Mouse (Mus musculus) urinary bladder, adult 2 months (tissue): Measurements from ENCODE around the gene Rhbdl3. TPM values are rescaled to one million over a fixed set of nuclear protein-coding genes. Genes with fewer than 3 reads are reported as not detected.
A peak's percentile ranks its signal among the peaks of the same experiment; 100 is the strongest.

ENCODE experiments used
- DNase-seq: peaks from one replicate; pipeline ENCODE4 v3.0.0; 2022; ENCODE audit warnings: low spot score
- polyA plus RNA-seq: library from polyadenylated mRNA; depleted of rRNA; stranded (reverse); fragments of >200 nt; gene quantifications from 2 replicates; pipeline ENCODE4 v1.2.3, GENCODE M21; 2012; rRNA removed

Gene Rhbdl3
- polyA plus RNA-seq: 2.3 and 3.0 TPM in 2 replicates

- DNase-seq: peak; percentile 52
Observed at GRCm38 (mm10) chr11:80300551-80301315, at the start of gene Rhbdl3. Rhbdl3 (plus strand) TSS chr11:80300912.

GRCm38 (mm10) chr11:80264137-80264536 is 36.6 kb upstream of the Rhbdl3 start:
- no peak for DNase-seq

GRCm38 (mm10) chr11:80271096-80271495 is 29.6 kb upstream of the Rhbdl3 start:
- no peak for DNase-seq

GRCm38 (mm10) chr11:80275011-80275410 is 25.7 kb upstream of the Rhbdl3 start:
- no peak for DNase-seq

- no peak for DNase-seq
Observed at GRCm38 (mm10) chr11:80278054-80278453, 22.7 kb upstream of the Rhbdl3 start.

GRCm38 (mm10) chr11:80283786-80284185 is 16.9 kb upstream of the Rhbdl3 start:
- no peak for DNase-seq

GRCm38 (mm10) chr11:80284641-80285040 is 16.1 kb upstream of the Rhbdl3 start:
- DNase-seq: no peak

- DNase-seq: no peak
Observed at GRCm38 (mm10) chr11:80287150-80287549, 13.6 kb upstream of the Rhbdl3 start.

GRCm38 (mm10) chr11:80289701-80290445 is 10.8 kb upstream of the Rhbdl3 start:
- no peak for DNase-seq

- no peak for DNase-seq
Observed at GRCm38 (mm10) chr11:80291004-80291403, 9.7 kb upstream of the Rhbdl3 start.

- no peak for DNase-seq
Observed at GRCm38 (mm10) chr11:80292463-80292862, 8.2 kb upstream of the Rhbdl3 start.

GRCm38 (mm10) chr11:80295066-80295465 is 5.6 kb upstream of the Rhbdl3 start:
- no peak for DNase-seq

- DNase-seq: no peak
Observed at GRCm38 (mm10) chr11:80295785-80296184, 4.9 kb upstream of the Rhbdl3 start.

GRCm38 (mm10) chr11:80299513-80300235 is 1.0 kb upstream of the Rhbdl3 start:
- no peak for DNase-seq

GRCm38 (mm10) chr11:80301316-80302045 is 769 bp downstream of the Rhbdl3 start:
- peak; percentile 30 for DNase-seq

GRCm38 (mm10) chr11:80302046-80302390 is 1.3 kb downstream of the Rhbdl3 start:
- DNase-seq: no peak

- no peak for DNase-seq
Observed at GRCm38 (mm10) chr11:80302536-80302935, 1.8 kb downstream of the Rhbdl3 start.

GRCm38 (mm10) chr11:80303746-80304145 is 3.0 kb downstream of the Rhbdl3 start:
- DNase-seq: no peak

- DNase-seq: no peak
Observed at GRCm38 (mm10) chr11:80304846-80305245, 4.1 kb downstream of the Rhbdl3 start.

GRCm38 (mm10) chr11:80308537-80308936 is 7.8 kb downstream of the Rhbdl3 start:
- DNase-seq: no peak

GRCm38 (mm10) chr11:80311271-80311670 is 10.6 kb downstream of the Rhbdl3 start:
- no peak for DNase-seq

GRCm38 (mm10) chr11:80312049-80312448 is 11.3 kb downstream of the Rhbdl3 start:
- no peak for DNase-seq
